Mouse (Mus musculus): ENCODE data around the gene Kcnc2.
"Not testable (repeated sequence)": the region's sequence is repeated elsewhere in the genome, so short reads cannot be mapped to it uniquely, and the experiment has no call there.

The Kcnc2 gene

GRCm38 (mm10) chr10:112270887-112271802 is at the start of gene Kcnc2:
Kcnc2 (plus strand) TSS chr10:112271121.
- peak; percentile 31; the same call in 1 of the 2 replicates for ATAC-seq (ENCODE audit: low TSS enrichment)

GRCm38 (mm10) chr10:112227073-112227472 is 43.8 kb upstream of the Kcnc2 start:
- ATAC-seq (ENCODE audit: low TSS enrichment): no peak

DNA sequence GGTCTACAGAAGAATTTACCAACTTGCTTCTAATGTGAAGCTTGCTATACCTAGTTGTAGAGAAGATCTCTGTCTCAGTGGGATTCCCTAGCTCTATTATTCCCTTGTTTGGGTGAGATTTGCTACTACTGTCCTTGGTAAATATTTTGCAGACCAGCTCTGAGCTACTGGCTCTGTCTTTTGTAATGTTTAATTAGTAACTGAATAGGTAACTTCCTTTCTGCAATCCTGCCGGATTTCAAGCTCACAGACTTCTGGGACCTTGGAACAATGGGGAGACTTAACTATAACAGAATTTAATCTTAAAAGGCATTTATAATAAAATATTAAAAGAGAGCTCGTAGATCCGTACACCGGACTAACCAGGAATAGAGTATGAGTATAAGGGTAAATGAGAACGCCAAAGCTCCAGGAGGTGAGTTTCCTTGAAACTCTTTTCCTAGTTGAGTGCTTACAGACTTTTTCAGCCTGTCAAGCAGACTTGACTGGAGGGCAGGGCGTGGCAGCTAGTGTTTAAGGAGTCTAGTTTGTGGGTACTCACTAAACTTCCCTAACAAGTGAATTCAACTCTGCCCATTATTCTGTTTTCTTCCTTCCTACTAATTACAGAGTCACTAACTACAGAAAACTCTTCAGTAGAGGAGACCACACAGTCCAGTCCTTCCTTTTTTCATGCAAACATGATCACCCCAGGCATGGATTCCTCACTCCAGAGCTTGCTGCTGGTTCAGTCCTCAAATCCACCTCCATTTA is 41.7 kb upstream of the Kcnc2 start:
- not testable (repeated sequence) for ATAC-seq (ENCODE audit: low TSS enrichment)

GRCm38 (mm10) chr10:112232733-112233132 is 38.2 kb upstream of the Kcnc2 start:
- not testable (repeated sequence) for ATAC-seq (ENCODE audit: low TSS enrichment)

DNA sequence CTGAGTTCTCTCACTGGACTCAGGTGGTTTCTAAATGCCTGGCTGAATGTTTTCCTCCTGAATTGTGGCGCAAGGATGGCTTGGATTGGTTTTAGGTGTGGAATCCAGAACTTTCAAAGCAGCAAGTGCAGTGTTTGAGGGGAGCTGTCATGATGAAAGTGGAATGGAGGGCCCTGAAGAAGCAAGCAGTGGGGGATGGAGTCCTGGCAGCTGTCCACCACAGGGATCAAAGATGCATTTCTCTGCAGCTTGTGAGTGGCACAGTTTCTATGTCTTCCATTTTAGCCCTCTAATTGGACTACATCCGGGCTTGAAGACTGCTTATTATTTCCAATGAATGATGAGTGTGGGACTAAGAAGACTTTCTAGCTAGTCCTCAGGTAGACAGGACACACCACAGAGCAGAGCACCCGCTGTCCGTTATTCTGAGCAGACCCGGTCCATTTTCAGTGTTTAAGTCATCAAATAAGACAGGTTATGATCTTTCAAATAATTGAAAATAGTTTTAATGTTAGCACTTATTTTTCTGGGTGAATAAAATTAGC is 35.5 kb upstream of the Kcnc2 start:
- ATAC-seq (ENCODE audit: low TSS enrichment): not testable (repeated sequence)

DNA sequence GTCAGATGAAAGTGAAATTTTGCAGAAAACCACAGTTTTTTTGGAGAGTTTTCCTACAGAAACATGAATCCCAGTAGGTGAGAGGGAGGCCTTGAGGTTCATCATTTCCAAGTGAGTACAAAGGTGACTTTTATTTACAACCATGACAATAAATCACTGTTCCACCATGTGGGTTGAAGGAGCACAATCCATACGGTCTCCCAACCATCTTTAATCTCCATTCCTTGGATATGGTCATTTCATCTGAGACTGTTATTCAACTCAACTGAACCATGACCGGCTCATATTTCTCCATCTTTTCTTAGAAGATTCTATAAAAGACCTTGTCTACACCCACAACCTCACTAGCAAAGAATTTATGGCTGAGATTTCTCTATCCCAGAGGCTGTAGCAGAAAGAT is 22.6 kb upstream of the Kcnc2 start:
- ATAC-seq (ENCODE audit: low TSS enrichment): peak; percentile 57; the same call in 1 of the 2 replicates

DNA sequence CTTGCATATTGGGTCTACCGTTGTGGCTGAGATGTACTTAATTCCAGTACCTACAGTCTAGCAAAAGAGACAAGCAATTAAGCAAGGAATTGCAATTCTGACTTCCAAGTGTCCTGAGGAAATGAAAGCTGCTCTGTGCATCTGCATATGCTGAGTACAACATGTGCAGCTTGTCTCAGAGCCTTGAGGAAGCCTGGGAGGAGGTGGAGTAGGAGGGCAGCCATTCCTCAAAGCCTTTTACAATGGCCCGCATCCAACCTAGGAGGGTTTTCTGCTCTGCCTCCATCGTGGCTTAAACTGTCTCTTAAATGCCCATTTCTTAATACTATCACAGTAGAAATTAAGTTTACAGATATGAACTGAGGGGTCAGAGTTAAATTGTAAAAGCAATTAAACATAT is 7.5 kb upstream of the Kcnc2 start:
- peak; percentile 96 for ATAC-seq (ENCODE audit: low TSS enrichment)

DNA sequence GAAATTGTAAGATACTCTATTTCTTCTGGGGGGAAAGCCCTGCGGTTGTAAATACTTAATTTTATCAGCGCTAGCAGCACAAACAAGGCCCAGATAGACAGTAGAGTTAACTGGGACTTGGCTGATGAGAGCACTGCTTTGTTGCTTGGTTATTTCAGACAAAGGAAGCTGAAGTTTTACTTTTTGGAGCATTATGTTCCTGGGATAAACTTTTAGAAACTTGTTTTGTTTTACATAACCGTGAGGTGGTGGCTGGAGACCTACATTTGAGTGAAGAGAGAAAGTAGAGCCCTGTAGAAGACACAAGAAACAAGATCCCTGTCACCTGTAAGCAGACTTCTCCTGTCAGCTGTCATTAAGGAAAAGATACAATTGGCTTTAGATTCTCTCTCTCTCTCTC is 1.4 kb upstream of the Kcnc2 start:
- ATAC-seq (ENCODE audit: low TSS enrichment): 0 out of 2 replicates have a peak, but pooled peaks have one; percentile 8

DNA sequence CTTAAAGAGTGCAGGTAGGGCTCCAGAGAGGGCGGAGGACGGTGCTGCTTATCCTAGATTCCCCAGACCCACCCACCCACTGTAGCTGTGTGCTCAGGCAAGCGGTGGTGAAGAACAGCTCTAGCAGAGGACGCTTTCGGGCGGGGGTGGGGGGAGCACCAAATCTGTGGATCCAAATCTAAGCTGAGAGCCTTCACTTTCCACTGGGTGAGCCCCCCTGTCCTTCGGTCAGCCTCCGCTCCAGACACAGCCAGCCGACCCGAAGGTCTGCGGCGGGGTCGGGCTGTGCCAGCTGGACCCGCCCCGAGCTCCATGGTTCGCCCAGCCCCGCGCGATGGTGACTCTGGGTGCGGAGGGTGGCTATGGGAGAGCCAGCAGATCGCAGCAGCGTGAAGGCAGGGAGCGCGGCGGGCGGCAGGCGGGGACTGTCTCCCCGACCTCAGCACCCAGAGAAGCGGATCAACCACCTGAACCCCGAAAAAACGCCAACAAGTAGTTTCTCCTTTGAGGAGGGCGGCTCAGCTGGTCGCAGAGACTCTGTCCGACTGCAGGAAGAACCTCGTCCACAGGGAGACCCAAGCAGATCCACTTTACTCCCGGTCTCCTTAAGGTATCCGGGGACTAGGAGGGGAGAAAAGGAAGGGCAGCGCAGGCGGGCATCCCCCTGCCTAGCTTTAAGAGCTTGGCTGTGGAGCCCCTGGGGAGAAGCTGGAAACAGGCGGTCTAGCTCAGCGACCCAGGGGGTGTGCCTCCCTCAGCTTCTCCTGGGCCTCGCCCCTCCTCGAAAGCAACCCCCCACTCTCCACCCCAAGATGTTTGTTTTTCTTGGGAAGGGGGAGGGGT is 761 bp upstream of the Kcnc2 start:
- ATAC-seq (ENCODE audit: low TSS enrichment): peak; percentile 79

GRCm38 (mm10) chr10:112271803-112272165 is 863 bp downstream of the Kcnc2 start:
- ATAC-seq (ENCODE audit: low TSS enrichment): no peak

DNA sequence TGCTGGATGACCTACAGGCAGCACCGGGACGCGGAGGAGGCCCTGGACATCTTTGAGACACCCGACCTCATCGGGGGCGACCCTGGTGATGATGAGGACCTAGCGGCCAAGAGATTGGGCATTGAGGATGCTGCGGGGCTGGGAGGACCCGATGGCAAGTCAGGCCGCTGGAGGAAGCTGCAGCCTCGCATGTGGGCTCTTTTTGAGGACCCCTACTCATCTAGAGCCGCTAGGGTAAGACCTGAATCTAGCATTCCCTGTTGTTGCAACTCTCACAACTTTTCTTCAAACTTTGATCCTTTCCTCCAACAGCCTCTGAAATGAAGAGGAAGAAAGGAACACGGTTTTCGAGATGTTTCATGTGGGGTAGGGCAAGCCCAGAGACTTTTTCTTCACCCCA is 1.2 kb downstream of the Kcnc2 start:
- ATAC-seq (ENCODE audit: low TSS enrichment): no peak

DNA sequence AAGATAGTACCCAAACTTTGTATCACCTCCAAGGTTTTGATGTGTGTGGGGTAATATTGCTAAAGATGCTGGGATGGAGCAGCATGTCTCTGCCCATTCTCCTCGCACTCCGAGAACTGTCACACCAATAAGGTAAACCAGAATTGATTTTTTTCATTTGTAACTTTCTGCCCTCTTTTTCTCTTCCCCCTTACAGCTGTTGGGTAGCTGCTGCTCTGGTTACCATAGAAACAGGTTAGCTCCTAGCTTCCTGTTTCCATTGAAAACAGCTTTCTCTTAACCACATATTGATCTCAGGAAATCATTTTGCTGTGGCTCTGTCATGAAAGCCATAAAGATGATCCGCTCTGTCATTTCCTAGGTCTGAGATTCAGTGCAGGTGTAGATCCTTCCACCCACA is 7.1 kb downstream of the Kcnc2 start:
- peak; percentile 69 for ATAC-seq (ENCODE audit: low TSS enrichment)

DNA sequence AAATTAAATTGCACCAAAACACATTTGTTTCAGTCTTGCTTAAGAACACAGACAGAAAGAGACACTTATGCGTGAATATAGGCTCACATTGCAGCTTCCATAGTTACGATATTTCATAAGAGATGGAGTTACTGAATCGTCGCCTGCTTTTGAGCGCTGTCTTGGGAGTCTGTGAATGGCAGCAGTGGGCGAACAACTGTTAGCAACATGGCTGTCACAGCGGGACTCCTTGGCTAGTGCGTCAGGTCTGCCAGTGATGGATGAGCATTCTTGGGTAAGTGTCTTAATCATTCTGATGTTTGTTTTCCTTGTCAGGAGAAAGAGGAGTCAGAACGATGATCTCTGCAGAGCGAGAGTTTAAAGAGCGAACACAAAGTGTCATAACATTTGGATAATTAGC is 44.2 kb downstream of the Kcnc2 start:
- peak; percentile 86 for ATAC-seq (ENCODE audit: low TSS enrichment)

DNA sequence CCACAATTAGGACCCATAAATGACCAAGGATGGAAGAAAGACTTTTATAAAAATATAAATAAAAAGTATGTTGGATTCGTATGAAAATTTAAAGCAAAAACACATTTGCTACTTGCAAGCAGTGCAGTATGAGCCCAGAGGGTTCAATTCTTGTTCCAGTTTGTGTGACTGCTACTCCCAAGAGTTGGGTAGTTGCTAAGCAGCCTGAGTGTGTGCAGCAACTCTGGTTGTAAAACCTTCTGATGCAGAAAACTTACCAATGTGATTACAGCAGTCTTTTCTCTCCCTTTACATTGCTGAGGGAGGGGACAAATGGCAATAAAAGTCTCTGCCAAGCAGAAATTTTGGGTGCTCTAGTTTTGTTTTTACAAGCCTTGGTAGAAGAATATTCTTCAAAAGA is 46.9 kb downstream of the Kcnc2 start:
- ATAC-seq (ENCODE audit: low TSS enrichment): no peak

- peak; percentile 73; the same call in 1 of the 2 replicates for ATAC-seq (ENCODE audit: low TSS enrichment)
Observed at GRCm38 (mm10) chr10:112357669-112358362, 86.9 kb downstream of the Kcnc2 start.

DNA sequence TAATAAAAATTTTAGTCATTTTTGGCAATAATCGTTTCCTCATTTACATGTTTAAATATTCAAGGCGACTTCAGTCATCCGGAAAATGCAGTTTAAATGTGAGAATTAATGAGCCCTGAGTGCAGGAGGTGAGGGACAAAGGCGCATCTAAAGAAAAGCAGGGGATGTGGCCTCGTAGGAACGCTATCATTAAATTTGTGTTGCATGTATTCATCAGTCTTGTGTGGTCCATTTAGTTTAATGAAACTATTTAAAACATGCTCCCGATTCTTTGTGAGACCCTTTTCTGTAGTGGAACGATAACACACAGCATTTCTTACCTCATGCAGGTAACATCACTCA is 87.4 kb downstream of the Kcnc2 start:
- no peak for ATAC-seq (ENCODE audit: low TSS enrichment)

GRCm38 (mm10) chr10:112360704-112361103 is 89.8 kb downstream of the Kcnc2 start:
- no peak for ATAC-seq (ENCODE audit: low TSS enrichment)

DNA sequence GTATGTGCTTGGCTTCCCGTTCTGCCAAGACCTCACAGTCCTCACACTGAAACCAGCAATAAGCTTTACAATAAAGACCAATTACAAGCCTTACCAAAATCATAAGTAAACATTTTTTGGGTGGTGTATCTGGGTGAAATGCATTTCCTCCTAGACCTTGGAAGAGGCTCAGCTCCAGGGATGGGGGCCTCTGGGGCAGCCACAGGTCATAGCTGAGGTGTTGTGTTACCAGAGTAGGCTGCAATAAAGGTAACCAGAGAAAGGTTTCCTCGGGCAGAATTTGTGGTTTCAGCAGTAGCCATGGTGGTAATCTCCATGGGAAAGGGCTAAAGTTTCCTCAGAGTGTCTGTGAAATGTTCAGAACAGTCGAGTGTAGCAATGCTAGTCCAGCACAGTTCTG is 97.4 kb downstream of the Kcnc2 start:
- ATAC-seq (ENCODE audit: low TSS enrichment): no peak

GRCm38 (mm10) chr10:112377163-112377562 is 106.2 kb downstream of the Kcnc2 start:
- no peak for ATAC-seq (ENCODE audit: low TSS enrichment)

DNA sequence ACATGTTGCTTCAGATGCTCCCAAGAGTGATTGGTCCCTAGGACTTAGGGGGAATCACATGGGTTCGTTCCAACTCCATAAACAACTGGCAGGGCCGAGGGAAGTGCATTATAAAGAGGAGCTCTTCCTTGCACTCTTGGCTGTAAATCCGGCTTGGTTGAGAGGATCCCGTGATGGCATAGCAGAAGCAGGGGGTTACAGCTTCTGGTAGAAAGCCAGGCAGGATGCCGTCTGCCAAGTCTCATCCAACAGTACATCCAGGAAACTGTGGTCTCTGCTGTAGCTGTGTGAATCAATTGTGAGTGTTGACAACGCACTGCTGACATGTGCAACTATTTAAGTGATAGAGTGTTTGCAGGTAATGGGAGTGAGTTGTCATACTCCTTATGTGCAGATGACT is 107.5 kb downstream of the Kcnc2 start:
- ATAC-seq (ENCODE audit: low TSS enrichment): no peak

DNA sequence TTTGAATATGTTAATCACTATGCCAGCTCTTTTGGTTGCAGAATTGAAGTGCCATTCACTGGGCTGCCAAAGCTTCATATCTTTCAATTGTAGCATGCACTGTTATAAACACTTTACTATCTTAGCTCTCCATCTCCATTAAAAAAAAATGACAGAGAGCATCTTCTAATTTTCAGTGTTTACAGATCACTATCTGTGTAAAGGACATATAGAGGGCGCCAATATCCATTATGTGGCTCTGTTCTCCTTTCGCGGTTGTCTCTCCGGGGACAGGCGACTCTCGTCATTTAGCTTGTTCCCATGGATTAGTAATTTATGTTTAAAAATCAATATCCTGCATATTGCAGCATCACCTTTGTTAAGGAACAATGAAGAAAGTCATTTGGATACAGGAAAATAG is 109.7 kb downstream of the Kcnc2 start:
- ATAC-seq (ENCODE audit: low TSS enrichment): no peak

Measured in frontal cortex, adult (tissue).